Mouse (Mus musculus): Measurements from ENCODE around the gene Btbd3.

- TF ChIP-seq POLR2A (IDR thresholded peaks at IDR 0.05; ENCODE audit: low read depth, low read length) (no peak), CTCF (IDR thresholded peaks at IDR 0.05; ENCODE audit: borderline replicate concordance, insufficient read depth, low read length) (no peak)
Observed at GRCm38 (mm10) chr2:138278853-138279640, 22.7 kb downstream of the Btbd3 start.
